Mouse (Mus musculus): ENCODE measurements around the gene Ass1. TPM values are rescaled to one million over a fixed set of nuclear protein-coding genes. Genes with fewer than 3 reads are reported as not detected.
A peak's percentile ranks its signal among the peaks of the same experiment; 100 is the strongest.

Gene Ass1
- polyA plus RNA-seq, 1 experiment: 39.2 TPM

DNA sequence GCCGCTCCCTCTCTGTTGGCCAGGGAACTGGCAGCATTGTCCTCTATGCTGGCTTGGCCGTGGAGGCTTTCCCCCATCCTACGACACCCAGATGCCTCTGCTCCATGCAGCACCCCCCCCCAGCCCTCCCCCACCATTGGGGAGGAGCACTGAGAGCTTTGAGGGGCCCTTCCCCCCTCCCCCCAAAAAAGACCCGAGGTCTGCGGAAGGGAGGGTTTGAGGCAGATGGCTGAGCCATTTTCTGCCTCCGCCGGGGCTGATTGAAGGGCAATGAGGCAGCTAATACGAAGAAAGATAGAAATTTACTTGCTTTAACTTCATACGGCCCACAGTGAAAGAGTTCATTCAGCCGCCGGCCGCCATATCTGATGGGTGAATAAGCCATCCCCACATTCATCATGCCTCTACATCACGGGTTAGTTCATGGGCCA, 25.1 kb downstream of the Ass1 start:
- TF ChIP-seq CTCF (IDR thresholded peaks at IDR 0.05; ENCODE audit: extremely low read depth, insufficient read depth, low read length): no peak
- TF ChIP-seq POLR2A (IDR thresholded peaks at IDR 0.05; ENCODE audit: extremely low read depth, insufficient read depth, low read length): no peak
- no peak overlapping the region for H3K4me3 ChIP-seq (ENCODE audit: insufficient read depth, low read length)
- H3K27ac ChIP-seq (ENCODE audit: insufficient read depth, low read length): no peak overlapping the region
- peaks cover 10% of the 10 kb centered on the region for H3K4me1 ChIP-seq (ENCODE audit: control insufficient read depth, insufficient read depth, low read length)

DNA sequence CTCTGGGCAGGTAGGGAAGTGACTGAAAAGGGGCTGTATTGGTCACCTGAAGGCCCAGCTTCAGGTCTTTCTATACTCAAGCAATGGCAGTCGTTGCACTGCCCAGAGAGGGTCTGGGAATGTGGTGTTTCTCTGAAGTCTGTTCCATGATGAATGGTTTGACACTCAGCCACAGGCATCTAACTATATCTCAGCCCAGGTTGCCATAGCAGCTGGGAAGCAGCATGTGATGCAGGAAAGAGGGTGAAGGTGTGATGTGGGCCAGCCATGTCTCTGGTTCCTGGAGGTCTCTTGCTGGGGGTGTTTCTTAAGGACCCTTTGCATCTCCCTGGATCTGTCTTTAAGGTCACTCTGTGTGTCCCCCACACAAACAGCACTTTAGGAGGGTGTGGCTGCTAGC, 26.1 kb downstream of the Ass1 start:
- no peak for TF ChIP-seq CTCF (IDR thresholded peaks at IDR 0.05; ENCODE audit: extremely low read depth, insufficient read depth, low read length)
- TF ChIP-seq POLR2A (IDR thresholded peaks at IDR 0.05; ENCODE audit: extremely low read depth, insufficient read depth, low read length): no peak
- peaks cover 10% of the 10 kb centered on the region for H3K4me1 ChIP-seq (ENCODE audit: control insufficient read depth, insufficient read depth, low read length)
- 0 out of 2 replicates have a peak overlapping the region, but pooled peaks have one; percentile 21 for H3K27ac ChIP-seq (ENCODE audit: insufficient read depth, low read length)
- H3K4me3 ChIP-seq (ENCODE audit: insufficient read depth, low read length): no peak overlapping the region

GRCm38 (mm10) chr2:31497113-31497512, 27.1 kb downstream of the Ass1 start:
- H3K4me3 ChIP-seq (ENCODE audit: insufficient read depth, low read length): no peak overlapping the region
- TF ChIP-seq CTCF (IDR thresholded peaks at IDR 0.05; ENCODE audit: extremely low read depth, insufficient read depth, low read length): no peak
- TF ChIP-seq POLR2A (IDR thresholded peaks at IDR 0.05; ENCODE audit: extremely low read depth, insufficient read depth, low read length): no peak
- no peak overlapping the region for H3K27ac ChIP-seq (ENCODE audit: insufficient read depth, low read length)
- peaks cover 10% of the 10 kb centered on the region for H3K4me1 ChIP-seq (ENCODE audit: control insufficient read depth, insufficient read depth, low read length)

- TF ChIP-seq POLR2A (IDR thresholded peaks at IDR 0.05; ENCODE audit: extremely low read depth, insufficient read depth, low read length) (no peak), CTCF (IDR thresholded peaks at IDR 0.05; ENCODE audit: extremely low read depth, insufficient read depth, low read length) (no peak)
- Histone ChIP-seq H3K27ac (ENCODE audit: insufficient read depth, low read length) (no peak overlapping the region), H3K4me1 (ENCODE audit: control insufficient read depth, insufficient read depth, low read length) (peaks cover 10% of the 10 kb centered on the region), H3K4me3 (ENCODE audit: insufficient read depth, low read length) (no peak overlapping the region)
These were observed 27.6 kb downstream of the Ass1 start for GRCm38 (mm10) chr2:31497635-31498034.

- Histone ChIP-seq H3K4me3 (ENCODE audit: insufficient read depth, low read length) (no peak overlapping the region), H3K27ac (ENCODE audit: insufficient read depth, low read length) (no peak overlapping the region), H3K4me1 (ENCODE audit: control insufficient read depth, insufficient read depth, low read length) (peaks cover 10% of the 10 kb centered on the region)
- TF ChIP-seq CTCF (IDR thresholded peaks at IDR 0.05; ENCODE audit: extremely low read depth, insufficient read depth, low read length): no peak
- TF ChIP-seq POLR2A (IDR thresholded peaks at IDR 0.05; ENCODE audit: extremely low read depth, insufficient read depth, low read length): no peak
These were observed 29.6 kb downstream of the Ass1 start for GRCm38 (mm10) chr2:31499327-31500291.

- no peak for TF ChIP-seq CTCF (IDR thresholded peaks at IDR 0.05; ENCODE audit: extremely low read depth, insufficient read depth, low read length)
- no peak overlapping the region for H3K27ac ChIP-seq (ENCODE audit: insufficient read depth, low read length)
These were observed 30.5 kb downstream of the Ass1 start for GRCm38 (mm10) chr2:31500292-31501204.

DNA sequence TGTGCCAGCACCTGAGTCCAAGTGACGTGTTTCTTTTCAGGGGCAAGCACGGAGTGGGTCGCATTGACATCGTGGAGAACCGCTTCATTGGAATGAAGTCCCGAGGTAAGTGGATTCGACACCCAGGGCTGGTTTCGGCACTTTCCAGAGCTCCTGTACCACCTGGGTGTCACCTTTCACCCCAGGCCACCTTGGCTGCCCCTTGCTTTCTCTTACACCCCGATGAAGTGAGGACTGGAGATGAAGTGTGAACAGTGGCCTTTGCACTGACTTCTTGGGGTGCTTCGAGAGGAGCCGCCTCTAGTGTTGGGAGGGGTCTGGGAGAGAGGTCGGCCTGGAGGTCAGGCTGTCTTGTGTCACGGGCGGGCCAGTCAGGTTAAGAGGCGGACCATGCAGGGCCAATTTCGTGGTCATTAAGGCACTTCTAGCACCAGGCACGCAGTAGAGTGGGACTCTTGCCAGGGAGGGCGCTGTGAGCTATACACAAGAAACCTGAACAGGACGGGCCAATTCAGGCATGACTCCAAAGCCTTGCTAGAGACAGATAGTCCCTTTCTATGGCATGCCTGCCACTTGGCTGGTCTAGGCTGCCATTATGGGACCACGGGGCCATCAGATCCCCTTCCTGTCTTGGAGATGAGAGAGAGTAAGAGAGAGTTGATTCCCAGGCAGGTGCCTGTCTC, 31.6 kb downstream of the Ass1 start:
- TF ChIP-seq CTCF (IDR thresholded peaks at IDR 0.05; ENCODE audit: extremely low read depth, insufficient read depth, low read length) (no peak), POLR2A (IDR thresholded peaks at IDR 0.05; ENCODE audit: extremely low read depth, insufficient read depth, low read length) (no peak)
- H3K4me1 ChIP-seq (ENCODE audit: control insufficient read depth, insufficient read depth, low read length): peaks cover 4% of the 10 kb centered on the region

More at GRCm38 (mm10) chr2:31500292-31501204, 30.5 kb downstream of the Ass1 start:
- no peak overlapping the region for H3K4me3 ChIP-seq (ENCODE audit: insufficient read depth, low read length)
- peaks cover 10% of the 10 kb centered on the region for H3K4me1 ChIP-seq (ENCODE audit: control insufficient read depth, insufficient read depth, low read length)

GRCm38 (mm10) chr2:31502616-31503522, 32.9 kb downstream of the Ass1 start:
- Histone ChIP-seq H3K4me1 (ENCODE audit: control insufficient read depth, insufficient read depth, low read length) (no peaks in the 10 kb centered on the region; the same call in 1 of the 2 replicates), H3K4me3 (ENCODE audit: insufficient read depth, low read length) (no peak overlapping the region), H3K27ac (ENCODE audit: insufficient read depth, low read length) (no peak overlapping the region)
- TF ChIP-seq POLR2A (IDR thresholded peaks at IDR 0.05; ENCODE audit: extremely low read depth, insufficient read depth, low read length) (no peak), CTCF (IDR thresholded peaks at IDR 0.05; ENCODE audit: extremely low read depth, insufficient read depth, low read length) (no peak)

More for the DNA sequence above, 31.6 kb downstream of the Ass1 start:
- no peak overlapping the region for H3K27ac ChIP-seq (ENCODE audit: insufficient read depth, low read length)
- no peak overlapping the region for H3K4me3 ChIP-seq (ENCODE audit: insufficient read depth, low read length)

Data from cortical plate, adult 2 months (tissue).